Mouse (Mus musculus) midbrain, embryonic 11.5 days (tissue): ENCODE results near the gene Apoc4. TPM values are rescaled to one million over a fixed set of nuclear protein-coding genes. Genes with fewer than 3 reads are reported as not detected.
A peak's percentile ranks its signal among the peaks of the same experiment; 100 is the strongest.

Experiments
- ATAC-seq: fragments of 200-750 bp; cut with Nextera tagmentation; 2 replicates; pipeline ENCODE4 v1.8.0; 2017; ENCODE audit warnings: moderate TSS enrichment, moderate library complexity; ENCODE audit not compliant: low FRiP score
- DNase-seq: peaks from one replicate; pipeline ENCODE4 v3.0.0; 2015; ENCODE audit warnings: low spot score; ENCODE audit errors: missing footprints
- H3K27ac ChIP-seq: fragments of 300-500 bp; sonication (generic); 2 replicates; pipeline ENCODE4 v1.5.1; 2014; ENCODE audit warnings: low read depth, low read length
- H3K27me3 ChIP-seq: fragments of 300-500 bp; sonication (generic); 2 replicates; pipeline ENCODE4 v1.6.1; 2014; ENCODE audit warnings: mild to moderate bottlenecking, low read length, moderate library complexity, mixed read lengths; ENCODE audit not compliant: control insufficient read depth, insufficient read depth
- H3K36me3 ChIP-seq: fragments of 300-500 bp; sonication (generic); 2 replicates; pipeline ENCODE4 v1.6.1; 2014; ENCODE audit warnings: mild to moderate bottlenecking, low read length, moderate library complexity, mixed read lengths; ENCODE audit not compliant: control insufficient read depth, insufficient read depth
- H3K4me1 ChIP-seq: fragments of 300-500 bp; sonication (generic); 2 replicates; pipeline ENCODE4 v1.6.1; 2014; ENCODE audit warnings: low read length; ENCODE audit not compliant: control insufficient read depth, insufficient read depth
- H3K4me2 ChIP-seq: fragments of 300-500 bp; sonication (generic); 2 replicates; pipeline ENCODE4 v1.6.1; 2014; ENCODE audit warnings: mild to moderate bottlenecking, moderate library complexity
- H3K4me3 ChIP-seq: fragments of 300-500 bp; sonication (generic); 2 replicates; pipeline ENCODE4 v1.5.1; 2014; ENCODE audit warnings: low read depth, low read length
- H3K9ac ChIP-seq: fragments of 300-500 bp; sonication (generic); 2 replicates; pipeline ENCODE4 v1.6.1; 2014; ENCODE audit warnings: low read length
- H3K9me3 ChIP-seq: fragments of 300-500 bp; sonication (generic); 2 replicates; pipeline ENCODE4 v1.6.1; 2016; ENCODE audit warnings: low read length; ENCODE audit not compliant: control insufficient read depth
- WGBS: fragments of 180-500 bp; shearing (Covaris S2); extraction: QIAGEN DNeasy Blood & Tissue Kit; methylation state at CpG from one replicate; pipeline ENCODE4 v1.1.7; 2014; 5-methylcytosine and 5-hydroxymethylcytosine counted together
- polyA plus RNA-seq: library from polyadenylated mRNA; unstranded; fragments of >200 nt; fragmentation: Nextera tagmentation; extraction: Ambion mirVana; gene quantifications from 2 replicates; pipeline ENCODE4 v1.2.1, GENCODE M21; 2014

Apoc4 gene
- polyA plus RNA-seq, 1 experiment from 2014 or later = not detected

GRCm38 (mm10) chr7:19686521-19686920, 5.2 kb upstream of the Apoc4 start:
- no peak for DNase-seq
- H3K4me2 ChIP-seq = no peak overlapping the region
- H3K4me3 ChIP-seq = no peak overlapping the region
- no peak overlapping the region for H3K27ac ChIP-seq
- H3K36me3 ChIP-seq = no peaks in the 10 kb centered on the region
- WGBS = 89% methylated on average over 6 of the region's 6 CpGs
- ATAC-seq = no peak
- no peaks in the 10 kb centered on the region for H3K27me3 ChIP-seq
- no peak overlapping the region for H3K9ac ChIP-seq
- no peaks in the 10 kb centered on the region for H3K9me3 ChIP-seq
- H3K4me1 ChIP-seq = no peaks in the 10 kb centered on the region

- no peaks in the 10 kb centered on the region for H3K36me3 ChIP-seq
- no peak overlapping the region for H3K4me2 ChIP-seq
- H3K9ac ChIP-seq = no peak overlapping the region
- H3K4me1 ChIP-seq = no peaks in the 10 kb centered on the region
- no peak overlapping the region for H3K27ac ChIP-seq
- no peaks in the 10 kb centered on the region for H3K27me3 ChIP-seq
- no peaks in the 10 kb centered on the region for H3K9me3 ChIP-seq
- ATAC-seq (no peak), DNase-seq (peak; percentile 19)
- H3K4me3 ChIP-seq = no peak overlapping the region
- 72% methylated on average over 4 of the region's 4 CpGs for WGBS
Observed at GRCm38 (mm10) chr7:19685374-19685773, 4.1 kb upstream of the Apoc4 start.

- Histone ChIP-seq H3K4me2 (no peak overlapping the region), H3K9me3 (no peaks in the 10 kb centered on the region), H3K9ac (no peak overlapping the region), H3K27ac (no peak overlapping the region), H3K36me3 (no peaks in the 10 kb centered on the region), H3K27me3 (no peaks in the 10 kb centered on the region), H3K4me3 (no peak overlapping the region), H3K4me1 (no peaks in the 10 kb centered on the region)
- WGBS = 86% methylated on average over 6 of the region's 6 CpGs
- peak; percentile 60 for DNase-seq
- no peak for ATAC-seq
Observed at GRCm38 (mm10) chr7:19683771-19684201, 2.5 kb upstream of the Apoc4 start.

- Histone ChIP-seq H3K4me1 (no peaks in the 10 kb centered on the region), H3K4me2 (no peak overlapping the region), H3K4me3 (no peak overlapping the region), H3K9me3 (no peaks in the 10 kb centered on the region), H3K36me3 (no peaks in the 10 kb centered on the region), H3K9ac (no peak overlapping the region), H3K27ac (no peak overlapping the region), H3K27me3 (no peaks in the 10 kb centered on the region)
- DNase-seq = peak; percentile 51
- no peak for ATAC-seq
- WGBS = 79% methylated on average over 3 of the region's 3 CpGs
Observed at GRCm38 (mm10) chr7:19682979-19683378, 1.7 kb upstream of the Apoc4 start.

GRCm38 (mm10) chr7:19680702-19681101, 577 bp downstream of the Apoc4 start:
- peak; percentile 67 for DNase-seq
- 84% methylated on average over 2 of the region's 2 CpGs for WGBS
- Histone ChIP-seq H3K9ac (no peak overlapping the region), H3K27me3 (no peaks in the 10 kb centered on the region), H3K4me3 (no peak overlapping the region), H3K4me2 (no peak overlapping the region), H3K4me1 (no peaks in the 10 kb centered on the region), H3K36me3 (no peaks in the 10 kb centered on the region), H3K27ac (no peak overlapping the region), H3K9me3 (no peaks in the 10 kb centered on the region)
- ATAC-seq = no peak

- ATAC-seq = no peak
- Histone ChIP-seq H3K36me3 (no peaks in the 10 kb centered on the region), H3K27me3 (no peaks in the 10 kb centered on the region), H3K9me3 (no peaks in the 10 kb centered on the region), H3K4me2 (no peak overlapping the region), H3K4me3 (no peak overlapping the region), H3K9ac (no peak overlapping the region), H3K4me1 (no peaks in the 10 kb centered on the region), H3K27ac (no peak overlapping the region)
- 86% methylated on average over 3 of the region's 3 CpGs for WGBS
- peak; percentile 59 for DNase-seq
Observed at GRCm38 (mm10) chr7:19678901-19679300, 2.4 kb downstream of the Apoc4 start.

GRCm38 (mm10) chr7:19677872-19678271, 3.4 kb downstream of the Apoc4 start, which contains the start of gene Apoc2:
TSS of gene Apoc2 (minus strand) at chr7:19677941.
- Histone ChIP-seq H3K27ac (no peak within 1 kb of the TSS), H3K9me3 (no peaks in the 10 kb centered on the region), H3K27me3 (no peaks in the 10 kb centered on the region), H3K4me3 (no peak within 1 kb of the TSS), H3K4me1 (no peaks in the 10 kb centered on the region), H3K4me2 (no peak within 1 kb of the TSS), H3K9ac (no peak within 1 kb of the TSS), H3K36me3 (no peaks in the 10 kb centered on the region)
- peak; percentile 21 for DNase-seq
- 79% methylated on average over 8 of the region's 8 CpGs for WGBS
- ATAC-seq = no peak

- Histone ChIP-seq H3K9me3 (no peaks in the 10 kb centered on the region), H3K9ac (no peak overlapping the region), H3K4me3 (no peak overlapping the region), H3K27me3 (no peaks in the 10 kb centered on the region), H3K4me2 (no peak overlapping the region), H3K4me1 (no peaks in the 10 kb centered on the region), H3K36me3 (no peaks in the 10 kb centered on the region), H3K27ac (no peak overlapping the region)
- DNase-seq (peak; percentile 45), ATAC-seq (no peak)
- 64% methylated on average over 1 of the region's 1 CpGs for WGBS
Observed at GRCm38 (mm10) chr7:19676662-19677061, 4.6 kb downstream of the Apoc4 start.

- DNase-seq = no peak
- H3K4me3 ChIP-seq = no peak overlapping the region
- ATAC-seq = no peak
Observed at GRCm38 (mm10) chr7:19675824-19676223, 5.5 kb downstream of the Apoc4 start.

More at GRCm38 (mm10) chr7:19675824-19676223, 5.5 kb downstream of the Apoc4 start:
- Histone ChIP-seq H3K9ac (no peak overlapping the region), H3K4me2 (no peak overlapping the region), H3K27me3 (no peaks in the 10 kb centered on the region), H3K4me1 (no peaks in the 10 kb centered on the region), H3K27ac (no peak overlapping the region), H3K9me3 (no peaks in the 10 kb centered on the region), H3K36me3 (no peaks in the 10 kb centered on the region)
- 85% methylated on average over 10 of the region's 10 CpGs for WGBS
